Mouse (Mus musculus): Measurements from ENCODE around the gene Ctf2.
"Not testable (repeated sequence)": the region's sequence is repeated elsewhere in the genome, so short reads cannot be mapped to it uniquely, and the experiment has no call there.

Gene Ctf2

DNA sequence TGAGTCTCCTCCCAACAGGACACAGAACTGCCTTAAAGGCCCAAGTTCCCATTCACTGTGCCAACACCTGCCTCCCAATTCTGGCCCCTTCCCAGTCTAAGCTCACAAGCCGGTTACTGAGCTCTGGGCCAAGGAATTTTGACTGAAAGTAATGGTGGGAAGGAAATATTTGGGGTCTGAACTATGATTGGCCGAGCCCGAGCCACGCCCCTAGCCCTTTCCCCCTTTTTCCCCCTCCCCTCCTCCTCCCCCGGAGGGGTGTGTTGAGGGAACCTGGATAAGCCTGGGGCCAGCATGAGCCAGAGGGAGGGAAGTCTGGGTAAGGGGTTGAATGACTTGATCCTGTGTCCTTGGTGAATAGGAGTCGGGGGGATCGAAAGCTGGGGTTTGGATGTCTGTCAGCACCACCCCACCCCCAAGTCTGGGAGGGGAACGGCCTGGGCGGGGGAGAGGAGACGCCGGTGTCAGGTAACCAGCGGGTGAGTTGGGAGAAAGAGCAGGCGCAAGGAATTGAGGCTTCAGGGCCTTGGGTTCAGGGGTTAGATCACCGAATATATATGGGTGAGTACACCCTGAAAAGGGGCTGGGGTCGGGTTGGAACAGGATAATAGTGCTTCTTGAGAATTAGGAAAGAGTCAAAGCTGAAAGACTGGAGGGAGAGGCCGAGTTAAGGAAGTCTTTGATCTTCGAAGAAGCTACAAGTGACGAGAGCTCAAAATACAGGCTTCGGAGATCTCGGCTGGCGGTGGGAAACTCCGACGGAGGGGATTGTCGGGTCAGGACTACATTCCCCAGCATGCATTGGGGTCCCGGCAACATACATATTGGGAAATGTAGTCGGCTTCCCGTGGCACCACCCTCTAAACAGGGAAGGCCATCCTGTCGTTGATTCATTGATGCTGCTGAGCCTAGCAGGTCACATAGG, 19.2 kb downstream of the Ctf2 start, which contains the start of gene Ctf1:
TSS of gene Ctf1 (plus strand) at position 276 of the 925 bp plus-strand sequence.
- DNase-seq (ENCODE audit: low spot score), result peak; percentile 57

- no peak for DNase-seq (ENCODE audit: low spot score)
Observed at GRCm38 (mm10) chr7:127711456-127711855, 20.5 kb downstream of the Ctf2 start.

GRCm38 (mm10) chr7:127711031-127711430, 20.9 kb downstream of the Ctf2 start:
- DNase-seq (ENCODE audit: low spot score), result no peak

- DNase-seq (ENCODE audit: low spot score), result no peak
Observed at GRCm38 (mm10) chr7:127709261-127709979, 22.5 kb downstream of the Ctf2 start.

DNA sequence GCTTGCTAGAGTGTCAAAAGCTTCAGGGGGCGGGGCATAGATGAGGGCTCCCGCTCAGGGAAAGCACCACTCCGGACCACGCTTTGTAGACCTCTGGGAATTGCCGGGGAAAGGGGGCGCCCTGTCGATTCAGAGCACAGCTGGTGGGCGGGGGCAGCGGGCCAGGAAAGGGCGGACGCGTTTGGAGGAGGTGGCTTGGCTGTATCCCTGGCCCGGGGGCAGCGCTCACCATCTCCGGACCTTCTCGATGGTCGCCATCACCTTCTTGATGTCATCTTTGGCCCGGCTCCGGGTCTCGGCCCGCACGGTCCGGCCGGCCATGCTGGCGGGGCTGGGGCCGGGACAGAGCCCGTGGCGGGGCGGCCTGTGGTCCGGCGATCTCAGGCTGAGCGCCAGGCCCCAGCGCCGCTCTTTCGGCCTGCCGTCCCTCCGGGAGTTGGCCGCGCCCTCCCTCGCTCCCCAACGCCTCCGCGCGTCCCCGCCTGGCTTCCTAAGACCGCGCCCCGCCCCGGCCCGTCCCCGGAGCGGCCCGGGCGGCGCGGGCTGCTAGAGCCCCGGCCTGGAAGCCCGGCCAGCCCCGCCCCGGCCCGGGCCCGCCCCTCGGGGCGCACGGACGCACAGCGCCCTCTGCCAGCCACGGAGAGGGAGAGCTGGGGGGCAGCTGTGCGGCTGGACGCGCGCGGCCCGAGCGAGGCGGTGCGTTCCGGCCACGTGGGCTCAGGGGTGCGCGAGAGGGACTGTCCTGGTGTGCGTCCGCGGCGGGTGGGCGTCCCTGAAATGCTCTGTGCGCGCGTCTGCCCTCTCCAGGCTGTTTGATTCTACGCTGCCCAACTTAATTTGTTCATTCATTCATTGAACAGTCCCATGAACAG, 23.5 kb downstream of the Ctf2 start, which contains the start of gene Bcl7c:
TSS of gene Bcl7c (minus strand) at position 727 of the 872 bp plus-strand sequence.
- peak; percentile 90 for DNase-seq (ENCODE audit: low spot score)

- no peak for DNase-seq (ENCODE audit: low spot score)
Observed at GRCm38 (mm10) chr7:127707957-127708206, 24.1 kb downstream of the Ctf2 start.

DNA sequence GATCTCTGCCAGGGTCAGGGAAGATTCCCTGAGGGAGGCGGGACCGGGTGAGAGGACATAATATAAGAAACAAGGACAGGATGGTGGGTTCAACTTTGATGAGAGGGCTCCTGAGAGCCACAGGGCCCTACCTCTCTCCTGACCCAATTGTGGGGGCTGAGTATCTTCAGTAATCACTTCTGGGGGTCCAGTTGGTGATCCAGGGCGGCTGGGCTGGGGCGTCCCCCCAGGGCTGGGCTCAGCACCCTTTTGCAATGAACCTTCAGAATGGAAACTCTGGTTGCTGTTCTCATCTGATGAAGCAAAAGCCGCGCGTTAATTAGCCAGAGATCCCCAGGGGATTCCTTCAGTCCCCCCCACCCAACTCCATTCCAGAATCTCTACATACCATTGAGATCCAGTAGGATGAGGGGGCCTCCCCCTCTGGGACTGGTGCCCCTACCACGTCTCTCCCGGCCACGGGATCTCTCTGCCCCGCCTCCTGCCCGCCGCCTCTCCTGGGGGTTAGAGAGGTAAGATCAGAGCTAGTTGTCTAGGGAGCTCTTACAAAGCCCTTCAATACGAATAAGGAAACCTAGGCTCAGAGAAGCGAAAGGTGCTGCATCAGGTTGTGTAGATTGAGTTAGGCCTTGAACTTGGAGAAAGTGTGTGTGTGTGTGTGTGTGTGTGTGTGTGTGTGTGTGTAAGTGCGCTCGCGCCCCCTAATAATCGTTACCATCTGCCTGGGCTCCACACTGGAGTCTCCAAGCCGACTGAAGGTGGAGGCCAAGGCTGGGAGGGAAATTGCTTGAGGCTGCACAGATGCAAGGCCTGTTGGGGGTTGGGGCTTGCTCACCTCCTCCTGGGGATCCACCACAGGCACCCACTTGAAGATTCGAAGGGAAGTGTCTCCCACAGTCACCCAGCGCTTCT, 24.7 kb downstream of the Ctf2 start:
- peak; percentile 17 for DNase-seq (ENCODE audit: low spot score)

DNA sequence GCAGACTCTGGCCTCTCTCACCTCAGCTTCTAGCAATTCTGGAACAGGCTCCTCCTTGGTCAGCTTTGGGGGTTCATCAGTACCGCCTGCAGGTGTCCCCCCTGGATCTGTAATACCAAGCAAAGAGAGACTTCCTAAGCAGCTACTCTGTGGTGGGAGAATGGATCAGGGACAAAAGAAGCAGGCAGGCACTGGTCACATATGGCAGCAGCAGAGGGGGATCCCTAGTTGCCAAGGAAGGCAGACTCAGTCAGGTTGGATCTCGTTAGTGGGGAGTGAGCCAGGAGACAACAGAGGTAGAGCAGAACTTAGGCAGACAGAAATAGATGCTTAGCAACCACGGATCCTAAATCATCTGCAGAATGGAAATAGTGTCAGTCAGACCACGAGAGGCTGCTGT, 26.3 kb downstream of the Ctf2 start:
- DNase-seq (ENCODE audit: low spot score), result no peak

DNA sequence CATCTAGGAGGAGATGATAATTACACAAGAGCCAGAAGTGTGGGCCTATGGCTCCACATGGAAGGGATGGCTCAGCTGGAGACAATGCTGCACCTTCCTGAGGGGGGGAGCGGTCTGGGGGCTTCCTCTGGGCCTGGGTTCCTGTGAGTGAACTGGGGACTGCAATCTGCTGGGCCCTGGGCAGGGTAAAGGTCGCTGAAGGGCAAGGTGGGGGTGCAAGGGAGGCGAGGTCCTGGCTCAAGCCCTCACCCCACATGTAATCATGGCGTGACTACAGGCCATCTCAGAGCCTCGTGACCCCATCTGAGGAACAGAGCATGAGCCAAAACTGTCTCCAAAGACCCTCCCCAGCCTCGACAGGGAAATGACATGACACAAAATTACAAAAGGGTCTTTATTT, 27.4 kb downstream of the Ctf2 start:
- DNase-seq (ENCODE audit: low spot score), result no peak

GRCm38 (mm10) chr7:127703561-127704178, 28.3 kb downstream of the Ctf2 start:
- no peak for DNase-seq (ENCODE audit: low spot score)

DNA sequence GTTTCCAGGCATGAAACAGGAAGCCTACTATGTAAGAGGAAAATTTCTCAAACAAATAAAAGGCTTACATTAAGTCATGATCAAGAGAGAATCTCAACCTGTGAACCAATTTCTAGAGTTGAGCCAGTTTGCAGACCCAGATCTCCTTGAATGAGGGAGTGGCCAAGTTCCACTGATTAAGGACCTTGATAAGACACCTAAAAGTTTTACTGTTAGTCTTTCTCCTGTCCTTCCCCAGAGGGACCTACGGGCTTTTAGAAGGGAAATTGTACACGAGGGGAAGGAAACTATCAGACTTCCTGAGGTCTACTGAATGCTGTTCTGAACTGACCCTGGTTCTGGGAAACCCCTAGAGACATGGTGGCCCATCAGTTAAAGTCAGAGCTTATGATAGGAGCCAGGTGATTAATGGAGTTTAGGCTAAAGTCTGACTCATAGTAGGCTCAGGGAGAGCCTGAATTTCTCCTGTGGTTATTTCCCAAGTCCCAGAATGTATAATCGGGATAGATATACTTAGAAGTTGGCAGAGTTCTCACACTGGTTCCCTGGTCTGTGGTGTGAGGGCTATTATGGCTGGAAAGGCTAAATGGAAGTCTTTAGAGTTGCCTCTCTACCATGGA, 31.1 kb downstream of the Ctf2 start:
- DNase-seq (ENCODE audit: low spot score), result no peak

- no peak for DNase-seq (ENCODE audit: low spot score)
Observed at GRCm38 (mm10) chr7:127698986-127699385, 33.0 kb downstream of the Ctf2 start.

DNA sequence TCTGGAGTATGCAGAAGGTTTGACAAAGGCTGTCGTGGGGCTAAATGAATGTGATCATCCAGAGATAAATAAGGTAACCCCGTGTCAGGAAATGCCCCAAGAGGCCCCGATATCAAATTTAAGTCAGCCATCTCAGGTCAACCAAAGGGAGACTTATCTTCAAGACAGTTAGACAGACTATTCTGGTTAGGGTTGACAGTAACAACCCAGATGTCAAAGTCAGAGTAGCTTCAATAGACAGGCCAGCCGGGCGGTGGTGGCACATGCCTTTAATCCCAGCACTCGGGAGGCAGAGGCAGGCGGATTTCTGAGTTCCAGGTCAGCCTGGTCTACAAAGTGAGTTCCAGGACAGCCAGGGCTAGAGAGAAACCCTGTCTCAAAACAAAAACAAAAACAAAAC, 38.2 kb downstream of the Ctf2 start:
- not testable (repeated sequence) for DNase-seq (ENCODE audit: low spot score)

GRCm38 (mm10) chr7:127693290-127693689, 38.7 kb downstream of the Ctf2 start:
- DNase-seq (ENCODE audit: low spot score), result no peak

DNA sequence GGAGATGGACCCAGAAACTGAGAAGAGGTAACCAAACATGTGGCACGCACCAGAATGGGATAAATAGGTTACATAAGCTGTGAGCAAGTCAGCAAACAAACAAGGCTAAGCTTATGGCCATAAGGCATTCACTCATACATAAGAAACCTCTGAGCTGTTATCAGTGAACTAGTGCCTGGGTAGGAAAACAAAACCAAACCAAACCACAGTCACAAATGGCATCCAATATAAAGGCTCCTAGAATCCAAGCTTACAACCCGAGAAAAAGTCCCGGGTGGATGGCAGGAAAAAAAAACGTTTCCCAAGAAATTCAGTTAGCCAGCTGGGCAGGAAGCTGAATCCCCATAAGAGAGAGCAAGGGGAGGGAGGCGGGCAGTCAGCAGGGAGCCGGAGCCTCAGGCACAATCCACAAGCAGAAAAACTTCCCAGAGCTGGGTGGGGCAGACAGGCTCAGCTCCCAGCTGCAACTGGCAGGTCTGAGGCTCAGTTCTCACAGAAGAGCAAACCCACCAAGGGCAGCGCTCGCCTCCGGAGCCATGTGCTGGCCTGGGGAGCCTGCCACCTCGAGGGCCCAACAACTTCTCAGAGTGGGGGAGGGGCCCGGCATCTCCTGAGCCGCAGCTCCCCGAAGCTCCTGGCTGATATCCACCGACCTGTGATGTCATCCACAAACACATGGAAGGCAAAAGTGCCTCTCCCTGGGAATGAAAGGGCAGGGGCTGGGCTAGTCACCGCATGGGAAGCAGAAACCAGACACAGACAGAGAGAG, 40.6 kb downstream of the Ctf2 start:
- DNase-seq (ENCODE audit: low spot score), result peak; percentile 70

- DNase-seq (ENCODE audit: low spot score), result no peak
Observed at GRCm38 (mm10) chr7:127689626-127690280, 42.2 kb downstream of the Ctf2 start.

DNA sequence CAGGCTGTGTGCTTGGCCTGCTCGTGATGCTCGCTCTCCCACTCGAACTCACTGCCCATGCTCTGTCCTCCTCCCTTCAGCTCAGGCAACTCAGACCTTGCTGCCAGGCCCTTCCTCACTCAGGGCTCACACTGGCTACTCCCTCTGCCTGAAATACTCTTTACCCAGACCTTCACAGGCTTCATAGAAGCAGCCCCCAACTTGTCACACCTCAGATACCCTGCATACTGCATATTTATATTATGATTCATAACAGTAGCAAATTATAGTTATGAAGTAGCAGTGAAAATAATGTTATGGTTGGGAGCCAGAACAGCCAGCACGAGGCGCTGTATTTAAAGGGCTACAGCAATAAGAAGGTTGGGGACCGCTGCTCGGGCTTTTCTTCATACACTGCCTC, 43.0 kb downstream of the Ctf2 start:
- DNase-seq (ENCODE audit: low spot score), result no peak

GRCm38 (mm10) chr7:127686740-127687449, 45.1 kb downstream of the Ctf2 start:
- DNase-seq (ENCODE audit: low spot score), result no peak
